Mouse (Mus musculus) erythroblast, embryonic 14.5 days (primary cell): ENCODE measurements around the gene Nol3.

Experiments
- GATA1 ChIP-seq: IDR thresholded peaks from 2 replicates; pipeline ENCODE4 v1.6.1; 2012; ENCODE audit warnings: low read length, inconsistent platforms, mixed read lengths
- TAL1 ChIP-seq: IDR thresholded peaks from 3 replicates; pipeline ENCODE4 v1.6.1; 2012; ENCODE audit warnings: low read length, inconsistent platforms, mixed read lengths

GRCm38 (mm10) chr8:105275840-105276239 is at the start of gene Nol3:
- TF ChIP-seq GATA1 (no peak), TAL1 (no peak)
